Mouse (Mus musculus) kidney, adult 11 months (tissue): ENCODE measurements around the gene Clec2d.
"Not testable (repeated sequence)": the region's sequence is repeated elsewhere in the genome, so short reads cannot be mapped to it uniquely, and the experiment has no call there.

Source experiments
- DNase-seq: peaks from one replicate; pipeline ENCODE4 v3.0.0; 2022

Clec2d gene

DNA sequence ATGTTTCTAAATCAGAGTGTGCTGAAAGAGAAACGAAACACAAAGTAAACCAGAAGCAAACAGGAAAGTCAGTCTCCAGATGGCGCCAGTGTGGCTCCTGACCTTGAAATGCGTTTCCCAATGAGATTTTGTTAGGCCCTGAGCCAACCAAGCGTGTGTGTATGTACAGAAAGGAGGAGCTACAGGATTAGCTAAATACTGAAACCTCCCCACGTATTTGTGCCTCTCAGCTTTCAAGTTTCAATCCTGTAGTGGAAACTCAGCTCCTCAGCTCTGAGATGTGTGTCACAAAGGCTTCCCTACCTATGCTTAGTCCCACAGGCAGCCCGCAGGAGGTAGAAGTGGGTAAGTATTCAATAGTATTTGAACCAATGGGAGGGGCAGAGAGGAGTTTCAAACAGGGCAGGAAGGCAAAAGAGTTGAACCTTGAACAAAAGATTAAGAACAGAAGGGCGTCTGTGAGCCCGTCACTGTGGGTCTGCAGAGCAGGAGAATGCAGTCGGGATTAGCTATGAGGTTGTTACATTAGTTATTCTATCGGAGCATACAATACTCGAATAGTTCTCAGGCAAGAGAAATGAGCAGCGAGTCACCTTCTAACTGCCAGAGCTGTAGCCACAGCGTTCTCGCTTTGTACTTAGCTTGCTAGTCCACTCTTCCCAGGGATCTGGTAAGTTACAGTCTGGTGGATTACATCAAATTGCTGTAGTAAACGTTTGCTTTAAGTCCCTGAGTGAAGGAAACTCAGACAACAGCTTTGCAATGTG is at the start of gene Clec2d:
Clec2d (plus strand) TSS at position 213 of the 767 bp plus-strand sequence.
- peak; percentile 90 for DNase-seq

DNA sequence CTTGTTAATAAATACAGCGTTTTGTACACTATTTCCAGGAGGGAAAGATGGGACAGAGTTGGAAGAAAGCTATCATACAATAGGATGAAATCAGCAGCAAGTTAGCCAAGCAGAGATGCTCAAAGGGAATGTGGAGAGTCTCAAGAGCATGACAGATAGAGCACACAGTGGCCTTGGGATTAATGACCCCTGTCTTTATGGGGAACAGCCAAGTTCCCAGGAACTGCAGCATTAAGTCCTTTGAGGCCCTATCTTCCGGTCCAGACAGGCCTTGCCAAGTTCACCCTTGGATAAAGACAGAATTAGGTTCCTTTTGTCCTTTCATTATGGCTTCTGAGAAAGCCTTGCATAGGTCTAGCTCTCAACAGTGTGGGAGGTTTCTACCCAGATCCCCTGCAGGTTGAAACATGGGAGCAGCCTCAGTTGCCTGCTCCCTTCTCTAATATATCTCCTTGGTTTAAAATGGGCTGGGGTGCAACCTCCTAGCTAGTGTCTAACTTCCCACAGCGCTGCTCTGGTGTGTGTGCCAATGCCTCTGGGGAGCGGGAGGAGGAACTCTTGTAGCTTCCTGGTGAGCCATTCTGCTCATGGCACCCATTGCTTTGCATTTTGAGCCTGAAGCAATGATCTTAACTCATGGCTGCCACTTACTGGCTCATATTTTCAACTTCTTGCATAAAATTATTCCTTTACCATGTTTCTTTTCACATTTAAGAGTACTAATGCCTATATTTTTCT is 47.6 kb upstream of the Clec2d start:
- no peak for DNase-seq

GRCm38 (mm10) chr6:129146812-129147211 is 33.6 kb upstream of the Clec2d start:
- DNase-seq: no peak

GRCm38 (mm10) chr6:129160103-129160502 is 20.3 kb upstream of the Clec2d start:
- peak; percentile 63 for DNase-seq

- no peak for DNase-seq
Observed at GRCm38 (mm10) chr6:129161136-129161535, 19.3 kb upstream of the Clec2d start.

DNA sequence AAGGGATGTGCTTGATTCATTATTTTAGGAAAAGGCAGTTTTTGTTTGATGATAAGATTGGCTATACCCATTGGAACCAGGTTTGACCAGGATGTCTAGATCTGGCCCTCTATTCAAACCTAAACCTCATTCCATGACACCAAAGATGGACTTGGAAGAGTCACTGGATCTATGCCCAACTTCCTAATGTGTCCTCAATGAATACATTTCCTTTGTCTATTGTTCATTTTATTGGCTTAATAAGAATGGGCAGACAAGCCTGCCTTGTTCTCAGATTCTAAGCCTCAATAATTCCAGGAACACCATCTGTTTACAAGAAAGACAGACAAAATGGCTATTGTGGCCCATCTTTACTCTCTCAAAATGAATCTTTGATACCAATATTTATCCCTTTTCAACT is 18.5 kb upstream of the Clec2d start:
- DNase-seq: no peak

DNA sequence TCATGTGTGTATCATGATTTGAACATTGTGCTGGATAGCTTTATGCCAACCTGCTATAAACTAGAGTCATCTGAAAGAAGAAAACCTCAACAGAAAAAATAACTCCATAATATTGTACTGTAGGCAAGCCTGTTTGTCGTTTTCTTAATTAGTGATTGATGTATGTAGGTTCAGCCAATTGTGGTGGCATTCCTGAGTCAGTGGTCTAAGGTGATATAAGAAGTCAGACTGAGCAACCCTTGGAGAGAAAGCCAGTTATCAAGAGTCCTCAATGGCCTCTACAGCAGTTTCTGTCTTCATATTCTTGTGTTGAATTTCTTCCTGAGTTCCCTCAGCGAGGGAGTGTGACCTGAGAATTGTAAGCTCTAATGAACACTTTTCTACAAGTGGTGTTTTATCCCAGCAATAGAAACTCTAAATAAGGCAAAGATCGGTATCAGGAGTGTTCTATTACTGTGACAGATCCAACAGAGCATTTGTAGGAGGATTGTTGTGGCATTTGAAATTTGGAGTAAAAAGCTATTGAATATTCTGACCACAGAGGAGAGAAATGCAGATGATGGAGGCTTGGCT is 17.7 kb upstream of the Clec2d start:
- no peak for DNase-seq

DNA sequence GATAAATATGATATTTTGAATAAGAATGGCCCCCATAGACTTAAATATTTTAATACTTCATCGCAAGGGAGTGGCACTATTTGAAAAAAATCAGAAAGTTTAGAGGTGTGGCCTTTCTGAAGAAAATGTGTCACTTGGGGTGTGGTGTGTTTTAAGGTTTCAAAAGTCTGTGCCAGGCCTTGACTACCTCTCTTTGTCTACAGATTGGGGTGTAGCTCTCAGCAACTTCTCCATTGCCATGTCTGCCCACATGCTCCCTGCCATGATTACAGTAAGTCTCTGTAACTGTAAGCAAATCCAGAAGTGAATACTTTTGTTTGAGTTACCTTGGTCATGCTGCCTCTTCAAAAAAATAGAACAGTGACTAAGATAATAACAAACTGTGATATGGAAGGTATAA is 16.8 kb upstream of the Clec2d start:
- DNase-seq: no peak

- no peak for DNase-seq
Observed at GRCm38 (mm10) chr6:129170925-129171324, 9.5 kb upstream of the Clec2d start.

- no peak for DNase-seq
Observed at GRCm38 (mm10) chr6:129171675-129172074, 8.7 kb upstream of the Clec2d start.

DNA sequence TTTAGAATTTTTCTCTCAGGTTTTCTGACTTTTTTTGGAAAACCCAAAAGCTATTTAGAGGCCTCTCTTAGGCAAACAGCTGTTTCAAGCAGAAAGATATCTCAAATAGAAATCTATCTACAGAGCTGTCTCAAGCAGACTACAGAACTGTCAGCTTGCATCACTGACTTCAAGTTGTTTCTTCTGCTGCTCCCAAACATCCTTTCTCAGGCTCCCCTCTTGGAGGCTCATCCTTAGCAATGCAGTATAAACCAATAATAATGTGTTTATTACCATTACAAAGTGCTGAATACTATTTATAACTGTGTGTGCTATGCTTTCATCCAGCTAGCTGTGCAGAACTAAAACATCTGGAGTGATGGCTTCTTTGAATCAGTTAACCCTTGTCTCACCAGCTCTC is 5.6 kb upstream of the Clec2d start:
- no peak for DNase-seq

DNA sequence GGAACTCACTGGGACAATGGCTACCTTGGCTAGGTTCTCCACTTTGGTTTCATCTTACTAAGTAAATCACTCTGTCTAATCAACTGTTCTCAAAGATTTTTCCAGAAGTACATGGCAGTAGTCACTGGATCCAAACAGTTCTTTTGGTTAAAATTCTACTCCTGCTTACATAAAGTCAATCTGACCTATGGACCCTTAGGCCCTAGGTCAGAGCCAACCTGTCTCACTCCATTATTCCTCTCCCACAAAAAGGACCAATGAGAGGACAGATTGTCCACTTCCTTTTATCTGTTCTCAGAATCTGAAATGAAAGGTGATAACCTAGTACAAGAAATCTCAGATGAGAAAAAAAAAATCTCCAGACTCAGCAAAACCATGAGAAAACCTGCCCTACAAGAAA is 4.8 kb upstream of the Clec2d start:
- peak; percentile 54 for DNase-seq

DNA sequence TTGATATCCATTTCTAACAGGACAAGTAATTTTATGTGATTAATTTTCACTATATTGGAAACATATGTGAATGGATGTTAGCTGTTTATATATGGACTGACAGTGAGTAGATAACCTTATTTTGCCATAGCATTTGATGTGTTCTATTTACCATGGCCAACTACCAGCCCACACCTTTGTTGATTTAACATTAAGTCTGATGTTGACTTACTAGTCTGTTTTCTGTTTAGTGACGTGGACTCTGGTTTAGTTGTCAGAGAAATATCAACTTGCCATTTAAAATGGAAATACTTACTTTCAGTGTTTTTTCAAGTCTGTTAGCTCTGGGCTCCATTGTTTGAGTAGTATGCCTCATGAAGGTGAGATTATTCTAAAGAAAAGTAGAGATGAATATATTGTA is 3.8 kb upstream of the Clec2d start:
- no peak for DNase-seq

- DNase-seq: no peak
Observed at GRCm38 (mm10) chr6:129179281-129179680, 1.1 kb upstream of the Clec2d start.

GRCm38 (mm10) chr6:129179831-129180230 is 584 bp upstream of the Clec2d start:
- not testable (repeated sequence) for DNase-seq

GRCm38 (mm10) chr6:129181249-129181648 is 834 bp downstream of the Clec2d start:
- no peak for DNase-seq

DNA sequence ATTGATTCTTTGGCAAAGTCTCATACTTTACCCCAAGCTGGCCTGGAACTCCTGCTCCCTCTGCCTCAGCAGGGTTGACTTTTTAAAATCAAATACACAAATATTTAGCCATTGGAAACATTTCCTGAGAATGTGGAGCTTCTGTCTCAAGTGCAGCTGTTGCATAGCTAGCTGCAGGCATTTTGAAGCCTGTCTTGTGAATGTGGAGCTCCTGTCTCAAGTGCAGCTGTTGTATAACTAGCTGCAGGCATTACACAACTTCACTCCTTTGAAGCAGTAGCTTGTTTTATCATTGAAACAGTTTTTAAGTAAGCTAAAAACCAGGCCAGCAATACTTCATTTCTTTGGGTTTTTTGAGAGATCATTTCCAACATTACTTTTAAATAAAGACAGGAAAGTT is 1.3 kb downstream of the Clec2d start:
- peak; percentile 28 for DNase-seq

DNA sequence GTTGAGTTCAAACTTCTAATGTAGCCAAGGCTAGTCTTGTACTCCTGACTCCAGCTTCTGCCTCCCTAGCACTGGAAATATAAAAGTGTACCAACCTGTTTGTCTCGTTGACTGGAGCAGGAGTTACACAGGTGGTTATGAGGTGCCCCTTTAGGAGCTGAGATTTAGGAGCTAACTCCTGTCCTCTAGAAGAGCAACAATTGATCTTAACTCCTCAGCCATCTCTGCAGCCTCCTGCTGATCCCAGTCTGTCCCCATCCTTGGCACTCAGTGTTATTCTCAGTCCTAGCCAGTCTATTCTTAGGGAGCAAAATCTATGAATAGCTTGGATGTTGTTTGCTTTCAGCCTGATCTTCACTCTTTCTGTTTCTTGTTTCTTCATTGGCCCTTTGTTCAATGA is 2.1 kb downstream of the Clec2d start:
- DNase-seq: no peak

DNA sequence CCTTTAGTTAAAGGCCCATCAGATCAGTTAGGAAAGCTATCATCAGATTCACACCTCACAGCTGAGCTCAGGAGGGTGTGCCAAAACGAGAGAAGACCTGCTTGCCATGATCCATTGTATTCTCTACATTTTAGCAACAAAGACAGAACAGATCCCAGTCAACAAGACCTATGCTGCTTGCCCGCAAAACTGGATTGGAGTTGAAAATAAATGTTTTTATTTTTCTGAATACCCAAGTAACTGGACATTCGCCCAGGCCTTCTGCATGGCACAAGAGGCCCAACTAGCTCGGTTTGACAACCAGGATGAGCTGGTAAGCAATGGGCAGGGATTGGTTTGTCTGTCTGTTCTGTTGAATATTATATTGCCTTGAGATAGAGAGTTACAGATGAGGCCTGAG is 3.6 kb downstream of the Clec2d start:
- not testable (repeated sequence) for DNase-seq

GRCm38 (mm10) chr6:129184788-129185187 is 4.4 kb downstream of the Clec2d start:
- DNase-seq: no peak

DNA sequence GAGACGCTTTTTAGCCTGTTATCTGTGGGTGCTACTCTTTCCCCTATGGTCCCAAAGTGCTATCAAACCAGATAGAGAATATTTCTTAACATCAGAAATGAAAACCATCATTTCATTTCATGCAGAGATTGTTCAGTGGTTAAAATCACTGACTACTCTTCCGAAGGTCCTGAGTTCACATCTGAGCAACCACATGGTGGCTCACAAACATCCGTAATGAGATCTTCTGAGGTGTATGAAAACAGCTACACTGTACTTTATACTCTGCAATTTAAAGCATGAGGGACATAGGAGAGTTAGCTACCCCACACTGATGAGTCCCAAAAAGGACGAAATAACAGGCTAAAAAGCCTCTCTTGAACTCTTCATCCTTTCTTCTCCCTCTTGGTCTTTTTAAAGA is 5.6 kb downstream of the Clec2d start:
- no peak for DNase-seq

GRCm38 (mm10) chr6:129186457-129187199 is 6.2 kb downstream of the Clec2d start:
- no peak for DNase-seq

GRCm38 (mm10) chr6:129187200-129187651 is 6.8 kb downstream of the Clec2d start:
- DNase-seq: no peak
